Mouse (Mus musculus) CH12.LX (cell line): ENCODE measurements at regions not wholly inside any gene's neighbourhood (a gene's known extent, or its start where the extent isn't known, plus 50 kb on each side); places are given as distances from the start of the nearest gene placed in this dataset.

Source experiments
- DNase-seq: peaks from one replicate; pipeline ENCODE4 v3.0.0-alpha.2; 2013; ENCODE audit errors: extremely low read depth
- H3K27ac ChIP-seq: 2 replicates; pipeline ENCODE4 v1.5.1; 2012; ENCODE audit warnings: low read depth, mild to moderate bottlenecking, control low read depth, moderate library complexity; ENCODE audit not compliant: insufficient read depth
- H3K27me3 ChIP-seq: replicated peaks from 2 replicates; pipeline ENCODE3; 2012; ENCODE audit warnings: inconsistent platforms
- H3K36me3 ChIP-seq, 2 experiments: replicated peaks in 1 of 2; 2 replicates each; pipeline versions ENCODE3 to v1.6.1; 2012; ENCODE audit warnings: inconsistent platforms in 1 of 2, low read length in 1 of 2, mild to moderate bottlenecking in 1 of 2, mixed read lengths in 1 of 2, moderate library complexity in 1 of 2; ENCODE audit not compliant: control insufficient read depth in 1 of 2, insufficient read depth in 1 of 2
- H3K4me1 ChIP-seq, 2 experiments: 2 replicates each; pipeline ENCODE4 v1.6.1; 2012; ENCODE audit warnings: inconsistent platforms in 1 of 2, moderate library complexity in 1 of 2; ENCODE audit not compliant: insufficient read depth in 2 of 2, control insufficient read depth in 1 of 2
- H3K4me2 ChIP-seq: 2 replicates; pipeline ENCODE4 v1.6.1; 2012; ENCODE audit warnings: low read depth, mild to moderate bottlenecking, control low read depth; ENCODE audit not compliant: poor library complexity, insufficient read depth, severe bottlenecking
- H3K4me3 ChIP-seq, 3 experiments: fragments of 150-350 bp in 1 of 3; sonication (generic) in 1 of 3; replicated peaks in 1 of 3; 2 replicates each; pipeline versions ENCODE3 to v1.5.1; 2011 to 2012; ENCODE audit warnings: low read depth in 2 of 3, low read length in 2 of 3, mild to moderate bottlenecking in 2 of 3, moderate library complexity in 2 of 3, control low read depth in 1 of 3, improper control_type of control experiment in 1 of 3, inconsistent platforms in 1 of 3, mixed read lengths in 1 of 3; ENCODE audit not compliant: poor library complexity in 1 of 3
- H3K79me2 ChIP-seq: replicated peaks from 2 replicates; pipeline ENCODE4 v1.6.1; 2012; ENCODE audit warnings: mild to moderate bottlenecking, moderate library complexity; ENCODE audit not compliant: control insufficient read depth, poor library complexity, insufficient read depth, severe bottlenecking; ENCODE audit errors: extremely low read depth
- H3K9ac ChIP-seq: 2 replicates; pipeline ENCODE4 v1.6.1; 2012; ENCODE audit warnings: low read depth, mild to moderate bottlenecking, control low read depth, moderate library complexity; ENCODE audit not compliant: insufficient read depth
- H3K9me3 ChIP-seq: replicated peaks from 2 replicates; pipeline ENCODE3; 2012; ENCODE audit warnings: low read length, inconsistent platforms, mixed read lengths
- CHD2 ChIP-seq: IDR thresholded peaks from 2 replicates; pipeline ENCODE4 v1.6.1; 2011; ENCODE audit warnings: low read length, improper control_type of control experiment
- CTCF ChIP-seq, 2 experiments: IDR thresholded peaks in 1 of 2; conservative IDR thresholded peaks in 1 of 2; 2 replicates each; pipeline ENCODE4 v1.5.1; 2011 to 2012; ENCODE audit warnings: low read depth in 2 of 2, low read length in 2 of 2, improper control_type of control experiment in 1 of 2, inconsistent platforms in 1 of 2, mild to moderate bottlenecking in 1 of 2, moderate library complexity in 1 of 2
- ETS1 ChIP-seq: conservative IDR thresholded peaks from 2 replicates; pipeline ENCODE4 v1.6.1; 2012; ENCODE audit warnings: low read depth, mild to moderate bottlenecking, inconsistent platforms, low read length, improper control_type of control experiment, moderate library complexity
- GABPA ChIP-seq: IDR thresholded peaks from 2 replicates; pipeline ENCODE4 v1.6.1; 2012; ENCODE audit warnings: low read depth, low read length, improper control_type of control experiment, inconsistent platforms; ENCODE audit not compliant: insufficient replicate concordance
- IRF4 ChIP-seq: IDR thresholded peaks from 2 replicates; pipeline ENCODE4 v1.6.1; 2014; ENCODE audit warnings: low read depth, mild to moderate bottlenecking, inconsistent platforms, low read length, improper control_type of control experiment
- KAT2A ChIP-seq: IDR thresholded peaks from 2 replicates; pipeline ENCODE4 v1.6.1; 2012; ENCODE audit warnings: low read length, improper control_type of control experiment, inconsistent platforms; ENCODE audit not compliant: insufficient replicate concordance
- MAFK ChIP-seq: IDR thresholded peaks from 2 replicates; pipeline ENCODE4 v1.6.1; 2011; ENCODE audit warnings: low read length, improper control_type of control experiment; ENCODE audit not compliant: insufficient replicate concordance
- MAX ChIP-seq: IDR thresholded peaks from 2 replicates; pipeline ENCODE4 v1.6.1; 2011; ENCODE audit warnings: low read length, improper control_type of control experiment
- NRF1 ChIP-seq: IDR thresholded peaks from 2 replicates; pipeline ENCODE4 v1.6.1; 2014; ENCODE audit warnings: low read depth, mild to moderate bottlenecking, inconsistent platforms, low read length, improper control_type of control experiment, moderate library complexity
- PAX5 ChIP-seq: IDR thresholded peaks from 2 replicates; pipeline ENCODE4 v1.6.1; 2012; ENCODE audit warnings: low read length, inconsistent platforms, mixed read lengths
- RAD21 ChIP-seq: IDR thresholded peaks from 2 replicates; pipeline ENCODE4 v1.6.1; 2011; ENCODE audit warnings: low read depth, mild to moderate bottlenecking, low read length, improper control_type of control experiment, moderate library complexity
- SMC3 ChIP-seq: IDR thresholded peaks from 2 replicates; pipeline ENCODE4 v1.6.1; 2011; ENCODE audit warnings: low read depth, low read length, improper control_type of control experiment
- TCF12 ChIP-seq: IDR thresholded peaks from 2 replicates; pipeline ENCODE4 v1.6.1; 2014; ENCODE audit warnings: low read depth, mild to moderate bottlenecking, inconsistent platforms, low read length, improper control_type of control experiment
- ZC3H11A ChIP-seq: IDR thresholded peaks from 2 replicates; pipeline ENCODE4 v1.6.1; 2012; ENCODE audit warnings: low read depth, mild to moderate bottlenecking, inconsistent platforms, low read length, improper control_type of control experiment
- ZNF384 ChIP-seq: IDR thresholded peaks from 2 replicates; pipeline ENCODE4 v1.6.1; 2012; ENCODE audit warnings: low read depth, low read length, improper control_type of control experiment, inconsistent platforms
- dilution Hi-C: fragments of 300-500 bp; cut with MboI; formaldehyde crosslinking; loops from 2 replicates; pipeline ENCODE4 v1.14.3; 2020; ENCODE audit warnings: low sequenced_read_pairs; ENCODE audit not compliant: extremely low pct_unique_long_range_greater_than_20kb, extremely low pct_ligation_motif_present
- in situ Hi-C: fragments of 300-500 bp; cut with MboI; formaldehyde crosslinking; loops from 3 replicates; pipeline ENCODE4 v1.14.3; 2019; ENCODE audit warnings: low sequenced_read_pairs, low pct_ligation_motif_present, low pct_unique_long_range_greater_than_20kb, mixed read lengths

DNA sequence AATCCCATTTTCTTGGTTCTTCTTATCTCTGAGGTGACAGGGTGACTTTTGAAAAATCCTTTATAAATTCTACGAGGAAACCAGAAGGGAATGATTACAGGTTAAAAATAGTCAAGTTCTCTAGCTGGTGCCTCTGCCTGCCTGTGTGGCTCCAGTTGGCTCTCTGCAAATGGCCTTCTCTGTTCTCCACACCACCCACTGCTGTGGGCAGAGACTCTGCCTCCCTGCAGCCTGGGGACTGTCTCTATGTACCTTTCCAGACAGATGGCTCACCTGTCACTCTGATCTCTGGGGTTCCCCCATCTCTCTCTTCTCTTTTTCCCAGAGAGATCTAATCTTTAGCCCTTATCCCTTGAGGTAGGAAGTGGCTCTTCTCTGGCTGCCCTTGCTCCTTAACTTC, 302.2 kb upstream of the Myt1l start:
- Histone ChIP-seq H3K4me1 (no peaks in the 10 kb centered on the region), H3K36me3 (no peaks in the 10 kb centered on the region), H3K4me2 (no peak overlapping the region), H3K27ac (no peak overlapping the region), H3K9ac (no peak overlapping the region), H3K79me2 (no peaks in the 10 kb centered on the region), H3K27me3 (no peaks in the 10 kb centered on the region), H3K4me3 (no peak overlapping the region), H3K9me3 (no peaks in the 10 kb centered on the region)
- dilution Hi-C loops (no loop called here), in situ Hi-C loops (no loop called here)
- DNase-seq: no peak
- no peak for TF ChIP-seq IRF4
- TF ChIP-seq KAT2A: no peak
- TF ChIP-seq ZNF384: no peak
- no peak for TF ChIP-seq CHD2
- TF ChIP-seq NRF1: no peak
- no peak for TF ChIP-seq MAFK

- DNase-seq: no peak
- Histone ChIP-seq H3K27me3 (no peaks in the 10 kb centered on the region), H3K9ac (no peak overlapping the region), H3K9me3 (no peaks in the 10 kb centered on the region), H3K36me3 (no peaks in the 10 kb centered on the region), H3K4me1 (peaks cover 0 to 13% of the 10 kb centered on the region in 2 experiments; a peak in 2 of 4 replicates), H3K4me2 (no peak overlapping the region), H3K79me2 (no peaks in the 10 kb centered on the region), H3K27ac (no peak overlapping the region), H3K4me3 (no peak overlapping the region)
- no peak for TF ChIP-seq MAX
- TF ChIP-seq NRF1: no peak
- TF ChIP-seq CTCF (conservative IDR thresholded peaks at IDR 0.05 in 1 of 2, IDR thresholded peaks at IDR 0.05 in 1 of 2; ENCODE audit: low read depth in 2 of 2, low read length in 2 of 2): no peak
- TF ChIP-seq SMC3: no peak
- TF ChIP-seq TCF12: no peak
- no peak for TF ChIP-seq PAX5
- no peak for TF ChIP-seq RAD21
- no peak for TF ChIP-seq GABPA
- no peak for TF ChIP-seq IRF4
- TF ChIP-seq ZC3H11A: no peak
- TF ChIP-seq ETS1: no peak
- dilution Hi-C loops (no loop called here), in situ Hi-C loops (no loop called here)
Measured at GRCm38 (mm10) chr12:29232492-29233447, 295.4 kb upstream of the Myt1l start.
